Mouse (Mus musculus) hindbrain, embryonic 14.5 days (tissue): Measurements from ENCODE around the gene Tmem151b. TPM values are rescaled to one million over a fixed set of nuclear protein-coding genes. Genes with fewer than 3 reads are reported as not detected.

Experiments
- ATAC-seq: fragments of 200-750 bp; cut with Nextera tagmentation; 2 replicates; pipeline ENCODE4 v1.8.0; 2017; ENCODE audit warnings: moderate number of reproducible peaks, mild to moderate bottlenecking, moderate TSS enrichment, moderate library complexity; ENCODE audit not compliant: low FRiP score
- DNase-seq: peaks from one replicate; pipeline ENCODE4 v3.0.0-alpha.2; 2015; ENCODE audit warnings: low spot score
- H3K27ac ChIP-seq: fragments of 300-500 bp; sonication (generic); 2 replicates; pipeline ENCODE4 v1.5.1; 2014; ENCODE audit warnings: mild to moderate bottlenecking, moderate library complexity
- H3K27me3 ChIP-seq: fragments of 300-500 bp; sonication (generic); 2 replicates; pipeline ENCODE4 v1.6.1; 2014; ENCODE audit warnings: mild to moderate bottlenecking, low read length, mixed read lengths; ENCODE audit not compliant: control insufficient read depth, insufficient read depth
- H3K36me3 ChIP-seq: fragments of 300-500 bp; sonication (generic); replicated peaks from 2 replicates; pipeline ENCODE4 v1.6.1; 2014; ENCODE audit not compliant: control insufficient read depth, insufficient read depth
- H3K4me1 ChIP-seq: fragments of 300-500 bp; sonication (generic); replicated peaks from 2 replicates; pipeline ENCODE4 v1.6.1; 2014; ENCODE audit warnings: antibody characterized with exemption, low read length, mixed read lengths; ENCODE audit not compliant: control insufficient read depth, insufficient read depth
- H3K4me2 ChIP-seq: fragments of 300-500 bp; sonication (generic); replicated peaks from 2 replicates; pipeline ENCODE4 v1.6.1; 2014; ENCODE audit warnings: mild to moderate bottlenecking, moderate library complexity
- H3K4me3 ChIP-seq: fragments of 300-500 bp; sonication (generic); replicated peaks from 2 replicates; pipeline ENCODE4 v1.5.1; 2014; ENCODE audit warnings: mild to moderate bottlenecking, low read length
- H3K9ac ChIP-seq: fragments of 300-500 bp; sonication (generic); 2 replicates; pipeline ENCODE4 v1.6.1; 2014
- H3K9me3 ChIP-seq: fragments of 300-500 bp; sonication (generic); 2 replicates; pipeline ENCODE4 v1.6.1; 2016; ENCODE audit warnings: low read length; ENCODE audit not compliant: control insufficient read depth
- WGBS: fragments of 180-500 bp; shearing (Covaris S2); extraction: QIAGEN DNeasy Blood & Tissue Kit; methylation state at CpG from one replicate; pipeline ENCODE4 v1.1.7; 2014; 5-methylcytosine and 5-hydroxymethylcytosine counted together
- polyA plus RNA-seq: library from polyadenylated mRNA; unstranded; fragments of >200 nt; fragmentation: Nextera tagmentation; extraction: Ambion mirVana; gene quantifications from 2 replicates; pipeline ENCODE4 v1.2.1, GENCODE M21; 2014

The Tmem151b gene
- polyA plus RNA-seq, 1 experiment from 2014 or later = 16.8 TPM

- Histone ChIP-seq H3K9ac (no peak overlapping the region), H3K4me2 (no peak overlapping the region), H3K9me3 (no peaks in the 10 kb centered on the region), H3K4me3 (no peak overlapping the region), H3K36me3 (peaks cover 2% of the 10 kb centered on the region), H3K27ac (no peak overlapping the region), H3K4me1 (peaks cover 18% of the 10 kb centered on the region), H3K27me3 (peaks cover 3% of the 10 kb centered on the region)
- peak; percentile 35; the same call in 1 of the 2 replicates for ATAC-seq
- 3% methylated on average over 8 of the region's 8 CpGs for WGBS
- peak; percentile 83 for DNase-seq
Observed at GRCm38 (mm10) chr17:45551816-45552451, 2.5 kb upstream of the Tmem151b start.

DNA sequence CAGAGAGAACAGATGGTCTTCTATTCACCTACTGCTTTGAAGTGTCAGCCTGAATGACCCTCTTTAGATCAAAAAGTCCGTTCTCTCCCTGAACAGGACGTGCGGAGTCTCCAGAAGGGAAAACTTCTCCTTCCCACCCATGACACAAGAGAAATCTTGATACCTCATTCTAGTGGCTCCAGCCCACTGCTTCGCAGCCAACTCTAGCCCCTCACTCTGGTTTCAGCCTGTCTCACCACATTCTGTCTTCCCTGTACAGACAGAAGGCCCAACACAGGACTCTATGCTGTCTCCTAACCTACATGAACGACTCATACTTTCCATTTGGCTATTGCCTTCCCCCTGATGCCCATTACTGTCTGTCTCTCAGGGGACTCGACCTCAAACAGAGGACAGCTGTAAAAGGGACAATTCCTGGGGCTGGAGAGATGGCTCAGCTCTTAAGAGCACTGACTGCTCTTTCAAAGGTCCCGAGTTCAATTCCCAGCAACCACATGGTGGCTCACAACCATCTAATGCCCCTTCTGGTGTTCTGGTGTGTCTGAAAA lies 1.8 kb upstream of the Tmem151b start:
- Histone ChIP-seq H3K9me3 (no peaks in the 10 kb centered on the region), H3K4me3 (no peak overlapping the region), H3K9ac (no peak overlapping the region), H3K4me1 (peaks cover 18% of the 10 kb centered on the region), H3K4me2 (no peak overlapping the region), H3K36me3 (peaks cover 8% of the 10 kb centered on the region), H3K27ac (no peak overlapping the region), H3K27me3 (peaks cover 9% of the 10 kb centered on the region)
- ATAC-seq = no peak
- no peak for DNase-seq
- WGBS = 45% methylated on average over 7 of the region's 7 CpGs

GRCm38 (mm10) chr17:45550253-45550652 lies 776 bp upstream of the Tmem151b start:
- peak overlapping the region; percentile 90; the same call in 1 of the 2 replicates for H3K4me3 ChIP-seq
- peaks cover 18% of the 10 kb centered on the region for H3K36me3 ChIP-seq
- ATAC-seq (no peak), DNase-seq (no peak)
- H3K4me1 ChIP-seq = peaks cover 23% of the 10 kb centered on the region
- peaks cover 19% of the 10 kb centered on the region for H3K27me3 ChIP-seq
- no peaks in the 10 kb centered on the region for H3K9me3 ChIP-seq
- H3K27ac ChIP-seq = peak overlapping the region; percentile 95; the same call in 1 of the 2 replicates
- H3K9ac ChIP-seq = peak overlapping the region; percentile 99; the same call in 1 of the 2 replicates
- peak overlapping the region; percentile 59 for H3K4me2 ChIP-seq
- WGBS = 25% methylated on average over 5 of the region's 5 CpGs

GRCm38 (mm10) chr17:45548541-45549512 lies 650 bp downstream of the Tmem151b start:
- peak overlapping the region; percentile 90 for H3K4me3 ChIP-seq
- peak overlapping the region; percentile 95 for H3K27ac ChIP-seq
- H3K9me3 ChIP-seq = no peaks in the 10 kb centered on the region
- H3K36me3 ChIP-seq = peaks cover 31% of the 10 kb centered on the region
- H3K4me2 ChIP-seq = peak overlapping the region; percentile 59
- peak overlapping the region; percentile 99 for H3K9ac ChIP-seq
- 3% methylated on average over 43 of the region's 68 CpGs for WGBS
- DNase-seq = peak; percentile 67
- H3K4me1 ChIP-seq = peaks cover 37% of the 10 kb centered on the region
- peak; percentile 67 for ATAC-seq
- H3K27me3 ChIP-seq = peaks cover 31% of the 10 kb centered on the region

DNA sequence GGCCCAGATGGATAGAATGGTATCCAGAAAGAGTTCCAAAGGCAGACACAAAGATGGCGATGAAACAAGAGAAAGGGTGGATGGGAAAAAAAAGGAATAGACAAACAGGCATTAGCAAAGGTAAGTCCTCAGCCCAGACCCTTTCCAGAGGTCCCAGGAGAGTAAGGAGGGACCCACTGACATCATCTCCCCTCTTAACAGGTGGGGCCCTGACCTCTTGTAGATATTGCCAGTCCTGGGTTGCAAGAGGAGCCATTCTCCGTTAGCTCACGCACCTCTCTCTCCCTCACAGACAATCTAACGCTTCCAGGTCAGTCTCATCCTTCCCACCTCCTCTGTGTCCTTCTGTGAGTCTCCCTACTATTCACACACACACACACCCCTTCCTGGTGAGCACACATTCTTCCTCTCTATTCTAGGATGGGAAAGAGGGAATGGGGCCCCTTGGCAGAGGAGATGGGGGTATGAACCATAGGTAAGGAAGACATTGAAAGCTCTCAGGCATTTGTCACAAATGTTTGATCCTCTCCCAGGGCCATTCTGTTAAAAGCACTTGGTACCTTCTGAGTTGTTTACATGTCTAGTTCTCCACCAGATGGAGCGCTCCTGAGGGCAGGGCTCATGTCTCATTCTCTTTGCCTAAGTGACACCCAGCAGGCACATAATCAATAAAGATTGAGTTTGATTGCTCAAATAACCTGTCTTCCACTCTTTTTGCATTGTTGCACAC lies 1.9 kb downstream of the Tmem151b start:
- Histone ChIP-seq H3K4me3 (peak overlapping the region; percentile 90), H3K9ac (peak overlapping the region; percentile 99; the same call in 1 of the 2 replicates), H3K36me3 (peaks cover 31% of the 10 kb centered on the region), H3K27ac (no peak overlapping the region; the same call in 1 of the 2 replicates), H3K27me3 (peaks cover 31% of the 10 kb centered on the region), H3K9me3 (no peaks in the 10 kb centered on the region), H3K4me1 (peaks cover 39% of the 10 kb centered on the region), H3K4me2 (peak overlapping the region; percentile 59)
- DNase-seq (no peak), ATAC-seq (no peak)
- WGBS = 80% methylated on average over 5 of the region's 5 CpGs

DNA sequence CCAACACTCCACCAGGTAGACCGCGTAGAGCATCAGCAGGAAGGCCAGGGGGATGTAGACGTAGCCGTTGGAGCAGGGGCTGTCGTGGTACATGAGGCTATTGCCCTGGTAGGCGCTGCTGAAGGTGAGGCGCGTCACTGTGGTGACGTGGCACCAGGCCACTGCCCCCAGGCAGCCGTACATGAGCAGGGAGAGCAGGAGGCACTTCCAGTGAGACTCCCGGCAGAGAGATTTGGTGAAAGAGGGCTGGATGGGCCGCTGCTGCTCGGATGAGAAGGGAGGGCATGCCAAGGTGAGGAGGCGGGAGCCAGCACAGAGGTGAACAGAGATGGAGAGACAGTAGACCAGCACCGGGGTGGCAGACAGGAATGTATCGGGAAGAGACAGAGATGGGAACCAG lies 2.5 kb downstream of the Tmem151b start:
- Histone ChIP-seq H3K4me1 (peaks cover 39% of the 10 kb centered on the region), H3K9me3 (no peaks in the 10 kb centered on the region), H3K4me3 (0 out of 2 replicates have a peak overlapping the region, but pooled peaks have one; percentile 2), H3K27me3 (peaks cover 35% of the 10 kb centered on the region), H3K36me3 (peaks cover 31% of the 10 kb centered on the region), H3K27ac (no peak overlapping the region), H3K9ac (no peak overlapping the region), H3K4me2 (peak overlapping the region; percentile 11; the same call in 1 of the 2 replicates)
- ATAC-seq = no peak
- DNase-seq = no peak
- 76% methylated on average over 16 of the region's 16 CpGs for WGBS

DNA sequence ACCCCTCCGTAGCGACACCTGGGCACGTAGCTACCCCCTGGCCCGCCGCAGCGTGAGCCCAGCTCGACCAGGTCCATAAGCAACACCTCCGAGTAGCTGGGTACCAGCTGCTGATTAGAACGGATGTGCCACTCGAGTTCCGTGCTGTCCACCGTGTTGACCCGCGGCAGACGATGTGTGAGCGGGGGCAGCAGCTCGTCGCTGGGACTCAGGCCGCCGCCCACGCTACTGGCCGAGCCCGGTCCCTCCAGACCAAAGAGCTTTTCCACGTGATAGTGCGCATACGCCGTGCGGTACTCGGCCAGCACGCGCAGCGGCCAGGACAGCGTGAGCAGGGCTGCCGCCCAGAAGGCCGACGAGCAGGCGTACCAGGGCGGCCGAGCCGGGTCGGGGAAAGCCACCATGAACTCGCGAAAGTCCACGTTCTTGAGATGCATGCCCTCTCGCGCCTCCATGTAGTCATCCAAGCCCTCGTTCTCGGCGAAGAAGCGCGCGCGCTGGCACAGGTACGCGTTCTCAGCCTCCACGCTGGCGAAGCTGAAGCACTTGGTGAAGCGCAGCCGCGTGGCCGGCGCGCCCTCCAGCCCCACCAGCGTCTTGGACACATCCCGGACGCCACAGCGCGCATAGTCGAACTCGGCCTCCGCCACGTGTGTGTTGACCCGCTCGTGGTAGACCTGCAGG lies 4.1 kb downstream of the Tmem151b start:
- H3K27me3 ChIP-seq = peaks cover 36% of the 10 kb centered on the region
- H3K36me3 ChIP-seq = peaks cover 31% of the 10 kb centered on the region
- 8% methylated on average over 74 of the region's 74 CpGs for WGBS
- H3K9me3 ChIP-seq = no peaks in the 10 kb centered on the region
- H3K4me2 ChIP-seq = peak overlapping the region; percentile 32
- peak overlapping the region; percentile 8 for H3K4me3 ChIP-seq
- DNase-seq = no peak
- no peak overlapping the region for H3K27ac ChIP-seq
- ATAC-seq = no peak
- H3K4me1 ChIP-seq = peaks cover 35% of the 10 kb centered on the region
- H3K9ac ChIP-seq = no peak overlapping the region; the same call in 1 of the 2 replicates

DNA sequence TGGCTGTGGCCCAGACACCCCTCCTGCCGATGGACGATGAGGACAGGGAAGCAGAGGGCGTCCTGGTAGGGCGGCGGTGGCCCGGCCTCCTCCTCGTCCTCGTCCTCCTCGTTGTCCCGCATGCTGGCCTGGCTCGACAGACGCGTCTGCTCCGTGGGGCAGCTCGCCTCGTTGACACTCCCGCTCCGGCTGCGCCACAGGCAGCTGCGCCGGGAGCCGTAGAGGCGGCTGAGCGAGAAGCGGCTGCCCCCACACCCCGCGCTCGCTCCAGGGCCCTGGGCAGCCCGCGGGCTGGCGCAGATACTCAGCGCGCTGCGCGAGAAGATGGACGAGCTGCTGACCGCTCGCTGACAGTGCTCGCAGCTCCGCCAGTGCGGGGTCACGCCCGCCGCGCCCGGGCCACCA lies 4.6 kb downstream of the Tmem151b start:
- ATAC-seq = no peak
- Histone ChIP-seq H3K4me1 (peaks cover 32% of the 10 kb centered on the region), H3K9me3 (no peaks in the 10 kb centered on the region), H3K27me3 (peaks cover 36% of the 10 kb centered on the region), H3K9ac (0 out of 2 replicates have a peak overlapping the region, but pooled peaks have one; percentile 24), H3K27ac (no peak overlapping the region), H3K4me3 (peak overlapping the region; percentile 8; the same call in 1 of the 2 replicates), H3K36me3 (peaks cover 31% of the 10 kb centered on the region), H3K4me2 (peak overlapping the region; percentile 32)
- DNase-seq = no peak
- WGBS = 6% methylated on average over 42 of the region's 46 CpGs
